In genomic region chr2:3742519-3742918, GRCm38 (mm10) we compare ENCODE assay signal across 17 mouse cellular contexts.
DNase-seq lines count a peak whose midpoint lies in the region; ATAC-seq and TF ChIP-seq lines count a peak whose summit lies in the region.
"Had no signal": no experiment of that assay in that cellular context is flagged by ENCODE, and none has a peak within 500 bp of the region (broad histone marks: within the 10 kb centered on the region; RNA-seq: fewer than 3 reads in every experiment).

No protein-coding gene starts in this region.

- H3K27me3 ChIP-seq in lung, embryonic 14.5 days (ENCODE audit: insufficient read depth, low read length) = no peaks in the 10 kb centered on the region
- H3K27me3 ChIP-seq in forebrain, postnatal 0 days (ENCODE audit: insufficient read depth, low read length) = no peaks in the 10 kb centered on the region
- no peaks in the 10 kb centered on the region for H3K27me3 ChIP-seq in heart, embryonic 11.5 days (ENCODE audit: control insufficient read depth, insufficient read depth, low read length)
- H3K27me3 ChIP-seq: CH12.LX; intestine, embryonic 15.5 days had no signal

- WGBS in lung, embryonic 14.5 days = 82% methylated on average over 6 of the region's 6 CpGs
- WGBS in forebrain, postnatal 0 days = 20% methylated on average over 6 of the region's 6 CpGs
- 84% methylated on average over 6 of the region's 6 CpGs for WGBS in heart, embryonic 11.5 days (ENCODE audit: insufficient replicate concordance)

- no peak for ATAC-seq in lung, embryonic 14.5 days (ENCODE audit: insufficient read depth)
- ATAC-seq in CD4-positive, CD25-positive, alpha-beta regulatory T cell, adult 4 months = peak; percentile 31
- peak; percentile 50; the same call in 1 of the 2 replicates for ATAC-seq in forebrain, postnatal 0 days
- no peak for ATAC-seq in heart, embryonic 11.5 days (replicated peaks; ENCODE audit: insufficient number of reproducible peaks, low FRiP score, low TSS enrichment)
- ATAC-seq: intestine, embryonic 15.5 days had no signal

- H3K36me3 ChIP-seq in lung, embryonic 14.5 days (ENCODE audit: insufficient read depth) = no peaks in the 10 kb centered on the region
- H3K36me3 ChIP-seq in forebrain, postnatal 0 days (ENCODE audit: insufficient read depth) = no peaks in the 10 kb centered on the region
- no peaks in the 10 kb centered on the region for H3K36me3 ChIP-seq in heart, embryonic 11.5 days (ENCODE audit: control insufficient read depth, insufficient read depth, low read length)
- H3K36me3 ChIP-seq: intestine, embryonic 15.5 days had no signal

- no peaks in the 10 kb centered on the region for H3K9me3 ChIP-seq in lung, embryonic 14.5 days (ENCODE audit: low read depth, low read length)
- H3K9me3 ChIP-seq in forebrain, postnatal 0 days (ENCODE audit: low read length) = no peaks in the 10 kb centered on the region
- no peaks in the 10 kb centered on the region for H3K9me3 ChIP-seq in heart, embryonic 11.5 days (replicated peaks; ENCODE audit: control insufficient read depth, low read length)
- H3K9me3 ChIP-seq: intestine, embryonic 15.5 days had no signal

- peaks cover 7% of the 10 kb centered on the region; the same call in 1 of the 2 replicates for H3K4me1 ChIP-seq in lung, embryonic 14.5 days (ENCODE audit: insufficient read depth)
- H3K4me1 ChIP-seq in forebrain, postnatal 0 days (ENCODE audit: insufficient read depth) = peaks cover 11% of the 10 kb centered on the region
- peaks cover 40% of the 10 kb centered on the region for H3K4me1 ChIP-seq in heart, embryonic 11.5 days (ENCODE audit: control insufficient read depth, insufficient read depth, low read length)

- peak; percentile 30 for DNase-seq in lung, embryonic 14.5 days
- no peak for DNase-seq in lung, postnatal 25 days (ENCODE audit: low spot score)
- peak; percentile 45 for DNase-seq in CD4-positive helper T cell, adult 2 months (ENCODE audit: low read depth, low spot score)
- peak; percentile 40 for DNase-seq in forebrain, postnatal 0 days
- DNase-seq in frontal cortex, adult 2 months (ENCODE audit: extremely low spot score in 1 of 2, low spot score in 1 of 2) = no peak
- DNase-seq: adrenal gland, postnatal 25 days; cerebellum, postnatal 14 days; heart, adult 18-20 months; kidney, postnatal 25 days; layer of hippocampus, adult 9-11 months; lung, adult 2 months; thymus, postnatal 14 days had no signal

- no peak overlapping the region for H3K9ac ChIP-seq in lung, embryonic 14.5 days
- no peak overlapping the region for H3K9ac ChIP-seq in forebrain, postnatal 0 days
- H3K9ac ChIP-seq in heart, embryonic 11.5 days (ENCODE audit: low read depth, low read length) = no peak overlapping the region
- H3K9ac ChIP-seq: intestine, embryonic 15.5 days had no signal

- TF ChIP-seq CTCF in lung, embryonic 14.5 days (IDR thresholded peaks at IDR 0.05; ENCODE audit: low read depth) = no peak
- TF ChIP-seq CTCF in forebrain, postnatal 0 days (IDR thresholded peaks at IDR 0.05; ENCODE audit: low read depth) = no peak

- no peak overlapping the region for H3K4me3 ChIP-seq in lung, embryonic 14.5 days (ENCODE audit: low read depth, low read length)
- no peak overlapping the region for H3K4me3 ChIP-seq in forebrain, postnatal 0 days (ENCODE audit: low read depth, low read length)
- H3K4me3 ChIP-seq in heart, embryonic 11.5 days (ENCODE audit: low read depth, low read length) = no peak overlapping the region
- H3K4me3 ChIP-seq: erythroblast, embryonic 14.5 days; intestine, embryonic 15.5 days had no signal

- no peak overlapping the region for H3K4me2 ChIP-seq in lung, embryonic 14.5 days
- H3K4me2 ChIP-seq in forebrain, postnatal 0 days (ENCODE audit: low read depth) = no peak overlapping the region
- H3K4me2 ChIP-seq in heart, embryonic 11.5 days = no peak overlapping the region
- H3K4me2 ChIP-seq: intestine, embryonic 15.5 days had no signal

- H3K27ac ChIP-seq in lung, embryonic 14.5 days (ENCODE audit: low read depth) = no peak overlapping the region
- H3K27ac ChIP-seq in forebrain, postnatal 0 days (ENCODE audit: low read depth, low read length) = no peak overlapping the region
- no peak overlapping the region for H3K27ac ChIP-seq in heart, embryonic 11.5 days (ENCODE audit: low read depth, low read length)
- H3K27ac ChIP-seq: intestine, embryonic 15.5 days had no signal

Comparison
In these comparisons a context has a peak if more than half of its experiments do, and no peak if none do; other contexts are left out.
1. DNase-seq: peak in lung, embryonic 14.5 days (single experiment), CD4-positive helper T cell, adult 2 months (single experiment) and forebrain, postnatal 0 days (single experiment); none in lung, postnatal 25 days (single experiment) and frontal cortex, adult 2 months (0 of 2).
2. ATAC-seq: peak in CD4-positive, CD25-positive, alpha-beta regulatory T cell, adult 4 months (single experiment) and forebrain, postnatal 0 days (single experiment); none in lung, embryonic 14.5 days (single experiment) and heart, embryonic 11.5 days (single experiment).